Mouse (Mus musculus) c-Kit-positive CD71-negative TER-119-negative erythroid progenitor cells, embryonic 14.5 days (primary cell): Measurements from ENCODE around the gene Slc38a4.

Source experiments
- DNase-seq: peaks from one replicate; pipeline ENCODE4 v3.0.0-alpha.2; 2013; ENCODE audit warnings: low read depth

The Slc38a4 gene

GRCm38 (mm10) chr15:97015036-97015596 lies 40.6 kb downstream of the Slc38a4 start:
- no peak for DNase-seq

- no peak for DNase-seq
Measured at GRCm38 (mm10) chr15:97011599-97012372, 44.0 kb downstream of the Slc38a4 start.

GRCm38 (mm10) chr15:97009271-97009670 lies 46.5 kb downstream of the Slc38a4 start:
- no peak for DNase-seq

GRCm38 (mm10) chr15:97005631-97006234 lies 50.0 kb downstream of the Slc38a4 start:
- DNase-seq: no peak

- no peak for DNase-seq
Measured at GRCm38 (mm10) chr15:97004525-97004867, 51.3 kb downstream of the Slc38a4 start.

- no peak for DNase-seq
Measured at GRCm38 (mm10) chr15:97003851-97004524, 51.8 kb downstream of the Slc38a4 start.

GRCm38 (mm10) chr15:97003186-97003585 lies 52.6 kb downstream of the Slc38a4 start:
- DNase-seq: no peak

GRCm38 (mm10) chr15:97002752-97003151 lies 53.0 kb downstream of the Slc38a4 start:
- DNase-seq: no peak

GRCm38 (mm10) chr15:97001886-97002285 lies 53.9 kb downstream of the Slc38a4 start:
- DNase-seq: no peak

- no peak for DNase-seq
Measured at GRCm38 (mm10) chr15:97001416-97001815, 54.3 kb downstream of the Slc38a4 start.

GRCm38 (mm10) chr15:97000319-97001251 lies 55.2 kb downstream of the Slc38a4 start:
- DNase-seq: no peak

GRCm38 (mm10) chr15:96999401-96999800 lies 56.4 kb downstream of the Slc38a4 start:
- no peak for DNase-seq

GRCm38 (mm10) chr15:96985618-96986017 lies 70.1 kb downstream of the Slc38a4 start:
- DNase-seq: no peak

GRCm38 (mm10) chr15:96983581-96984330 lies 72.0 kb downstream of the Slc38a4 start:
- DNase-seq: no peak

- DNase-seq: no peak
Measured at GRCm38 (mm10) chr15:96975125-96975524, 80.6 kb downstream of the Slc38a4 start.

GRCm38 (mm10) chr15:96974131-96974530 lies 81.6 kb downstream of the Slc38a4 start:
- no peak for DNase-seq

- DNase-seq: no peak
Measured at GRCm38 (mm10) chr15:96973370-96973769, 82.4 kb downstream of the Slc38a4 start.

- no peak for DNase-seq
Measured at GRCm38 (mm10) chr15:96972706-96973274, 83.0 kb downstream of the Slc38a4 start.

- no peak for DNase-seq
Measured at GRCm38 (mm10) chr15:96971906-96972305, 83.8 kb downstream of the Slc38a4 start.

GRCm38 (mm10) chr15:96969792-96970191 lies 86.0 kb downstream of the Slc38a4 start:
- DNase-seq: no peak

- DNase-seq: no peak
Measured at GRCm38 (mm10) chr15:96968741-96969140, 87.0 kb downstream of the Slc38a4 start.
